28 mouse cellular contexts compared by ENCODE assay signal in the genomic region with DNA sequence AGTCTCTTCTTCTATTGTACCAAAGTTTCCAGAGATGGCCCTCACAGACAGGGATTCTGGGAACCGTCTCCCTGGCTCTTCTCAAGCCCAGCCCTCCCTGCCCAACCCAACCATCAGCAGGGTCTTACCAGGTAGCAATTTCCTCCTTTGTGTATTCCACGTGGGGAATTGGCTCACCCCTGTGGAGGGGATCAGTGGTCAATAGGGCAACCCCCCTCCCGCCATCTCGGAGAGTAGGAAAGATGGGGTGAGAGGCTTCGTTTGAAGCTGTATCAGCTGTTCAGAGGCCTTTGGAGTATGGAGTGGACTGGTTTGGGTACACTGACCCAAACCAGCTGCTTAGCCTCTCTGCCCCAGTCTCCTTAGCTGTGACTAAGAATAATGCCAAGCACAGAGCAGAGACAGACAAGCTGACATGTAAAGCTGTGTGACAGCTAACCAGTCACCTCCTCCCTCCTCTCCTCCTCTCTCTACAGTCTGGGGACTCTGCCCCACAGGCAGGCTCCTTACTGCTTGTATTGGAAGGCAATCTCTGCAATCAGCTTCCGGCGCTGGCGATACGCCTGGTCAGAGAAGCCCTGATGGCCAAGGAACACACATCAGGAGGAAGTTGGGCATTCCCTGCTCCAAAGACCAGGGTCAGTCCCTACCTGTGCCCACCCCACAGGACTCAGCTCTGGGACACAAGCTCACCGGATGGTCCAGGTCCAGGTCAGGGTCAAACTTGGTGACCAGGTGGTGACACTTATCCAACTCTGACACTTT. TPM values are rescaled to one million over a fixed set of nuclear protein-coding genes. Genes with fewer than 3 reads are reported as not detected.
DNase-seq lines count a peak whose midpoint lies in the region; ATAC-seq lines count a peak whose summit lies in the region.
"Had no signal": no experiment of that assay in that cellular context is flagged by ENCODE, and none has a peak within 500 bp of the region (broad histone marks: within the 10 kb centered on the region; RNA-seq: fewer than 3 reads in every experiment).

No protein-coding gene starts in this region.

- H3K4me1 ChIP-seq in intestine, embryonic 14.5 days (replicated peaks; ENCODE audit: control insufficient read depth, insufficient read depth, low read length): 0 out of 2 replicates have a peak, but pooled peaks cover 5% of the 10 kb centered on the region
- peaks cover 3% of the 10 kb centered on the region; the same call in 1 of the 2 replicates for H3K4me1 ChIP-seq in intestine, embryonic 16.5 days (ENCODE audit: control insufficient read depth, insufficient read depth, low read length)

- H3K4me2 ChIP-seq in intestine, embryonic 14.5 days (ENCODE audit: low read length): no peak overlapping the region
- no peak overlapping the region for H3K4me2 ChIP-seq in intestine, embryonic 16.5 days (ENCODE audit: low read depth, low read length)
- H3K4me2 ChIP-seq: embryonic facial prominence, embryonic 12.5 days; embryonic facial prominence, embryonic 15.5 days; forebrain, embryonic 13.5 days; heart, embryonic 13.5 days; hindbrain, embryonic 14.5 days had no signal

- no peaks in the 10 kb centered on the region for H3K9me3 ChIP-seq in intestine, embryonic 14.5 days (ENCODE audit: control insufficient read depth, low read length)
- H3K9me3 ChIP-seq in intestine, embryonic 16.5 days (ENCODE audit: control insufficient read depth, low read length): no peaks in the 10 kb centered on the region
- H3K9me3 ChIP-seq: embryonic facial prominence, embryonic 12.5 days; embryonic facial prominence, embryonic 15.5 days; forebrain, embryonic 13.5 days; heart, embryonic 13.5 days had no signal

- H3K27me3 ChIP-seq in intestine, embryonic 14.5 days (replicated peaks; ENCODE audit: control insufficient read depth, insufficient read depth, low read length): 0 out of 2 replicates have a peak, but pooled peaks cover 6% of the 10 kb centered on the region
- H3K27me3 ChIP-seq in intestine, embryonic 16.5 days (replicated peaks; ENCODE audit: control insufficient read depth, insufficient read depth, low read length): no peaks in the 10 kb centered on the region
- H3K27me3 ChIP-seq: embryonic facial prominence, embryonic 12.5 days had no signal

- H3K4me3 ChIP-seq in intestine, embryonic 14.5 days (ENCODE audit: low read depth, low read length): no peak overlapping the region
- no peak overlapping the region for H3K4me3 ChIP-seq in intestine, embryonic 16.5 days (ENCODE audit: low read length)
- H3K4me3 ChIP-seq: embryonic facial prominence, embryonic 12.5 days; embryonic facial prominence, embryonic 15.5 days; forebrain, embryonic 13.5 days; heart, embryonic 13.5 days had no signal

- H3K27ac ChIP-seq in intestine, embryonic 14.5 days (ENCODE audit: low read depth): no peak overlapping the region
- no peak overlapping the region for H3K27ac ChIP-seq in intestine, embryonic 16.5 days (ENCODE audit: low read length)
- H3K27ac ChIP-seq: embryonic facial prominence, embryonic 12.5 days; embryonic facial prominence, embryonic 15.5 days; forebrain, embryonic 13.5 days; heart, embryonic 13.5 days; hindbrain, embryonic 14.5 days; hindbrain, postnatal 0 days had no signal

- no peaks in the 10 kb centered on the region for H3K36me3 ChIP-seq in intestine, embryonic 14.5 days (ENCODE audit: control insufficient read depth, insufficient read depth, low read length)
- no peaks in the 10 kb centered on the region for H3K36me3 ChIP-seq in intestine, embryonic 16.5 days (ENCODE audit: control insufficient read depth, insufficient read depth, low read length)
- H3K36me3 ChIP-seq: embryonic facial prominence, embryonic 12.5 days; embryonic facial prominence, embryonic 15.5 days; heart, embryonic 13.5 days had no signal

- DNase-seq in heart, adult 11 months: peak; percentile 90
- DNase-seq in heart, adult 18-20 months: no peak
- DNase-seq in intestine, embryonic 14.5 days (ENCODE audit: low spot score): peak; percentile 48
- DNase-seq in spleen, postnatal 4 days (ENCODE audit: low spot score in 2 of 2): peak; percentile 9 to 58
- DNase-seq in spleen, postnatal 10 days (ENCODE audit: low spot score in 2 of 2): no peak
- DNase-seq: adrenal gland, adult 2 months; adrenal gland, postnatal 14 days; cerebellum, adult 11 months; cerebellum, adult 2 months; cerebellum, adult 9-11 months; cerebellum, postnatal 25 days; gastrocnemius, postnatal 10 days; gastrocnemius, postnatal 36 days; kidney, adult 11 months had no signal

- ATAC-seq in intestine, embryonic 14.5 days (replicated peaks; ENCODE audit: low FRiP score, low TSS enrichment, low read depth): no peak
- no peak for ATAC-seq in intestine, embryonic 16.5 days
- ATAC-seq: CD4-positive, CD25-positive, alpha-beta regulatory T cell, adult 4 months; forebrain, embryonic 13.5 days; hindbrain, postnatal 0 days; inflammation-experienced regulatory T-cells, adult 6 months had no signal

- 80% methylated on average over 10 of the region's 10 CpGs for WGBS in intestine, embryonic 14.5 days
- WGBS in intestine, embryonic 16.5 days: 81% methylated on average over 10 of the region's 10 CpGs

- H3K9ac ChIP-seq in intestine, embryonic 14.5 days (ENCODE audit: low read length): no peak overlapping the region
- H3K9ac ChIP-seq in intestine, embryonic 16.5 days (ENCODE audit: low read depth, low read length): no peak overlapping the region
- H3K9ac ChIP-seq: embryonic facial prominence, embryonic 12.5 days; embryonic facial prominence, embryonic 15.5 days; forebrain, embryonic 13.5 days; heart, embryonic 13.5 days; hindbrain, embryonic 14.5 days had no signal

RNA-seq across cellular contexts. Expression of gene Th, which starts 34.8 kb away (rescaled TPM):
- total RNA-seq in heart, adult 18-20 months (2021): not detected
- polyA plus RNA-seq in intestine, embryonic 14.5 days (2014; fragmentation: Nextera tagmentation; extraction: Ambion mirVana): 1.1 and 1.4 TPM in 2 replicates
- polyA plus RNA-seq in intestine, embryonic 16.5 days (2015; fragmentation: Nextera tagmentation; extraction: Ambion mirVana): 2.1 and 3.3 TPM in 2 replicates
- total RNA-seq: common myeloid progenitor, adult 5-6 weeks; gastrocnemius, postnatal 36 days; granulocyte monocyte progenitor cell, adult 5-6 weeks; heart, postnatal 25 days; MEL had no signal
- polyA plus RNA-seq: C2C12; CD4-positive, CD25-positive, alpha-beta regulatory T cell, adult 4 months; inflammation-experienced regulatory T-cells, adult 6 months had no signal

Comparison
In these comparisons a context has a peak if more than half of its experiments do, and no peak if none do; other contexts are left out.
1. DNase-seq: peak in heart, adult 11 months (single experiment), intestine, embryonic 14.5 days (single experiment) and spleen, postnatal 4 days (2 of 2); none in heart, adult 18-20 months (0 of 2) and spleen, postnatal 10 days (0 of 2).